Mouse (Mus musculus) ES-E14 (cell line): ENCODE data around the gene Serpina10. TPM values are rescaled to one million over a fixed set of nuclear protein-coding genes. Genes with fewer than 3 reads are reported as not detected.

Experiments
- DNase-seq: peaks from one replicate; pipeline ENCODE4 v3.0.0-alpha.2; 2013; ENCODE audit warnings: low read depth, low spot score
- H3K27ac ChIP-seq: 2 replicates; pipeline ENCODE4 v1.5.1; 2012; ENCODE audit warnings: low read depth, mild to moderate bottlenecking, low read length, moderate library complexity, mixed read lengths; ENCODE audit not compliant: poor library complexity, insufficient read depth, severe bottlenecking
- H3K36me3 ChIP-seq: 2 replicates; pipeline ENCODE4 v1.6.1; 2012; ENCODE audit warnings: mild to moderate bottlenecking, low read length, moderate library complexity, mixed read lengths; ENCODE audit not compliant: control insufficient read depth, poor library complexity, insufficient read depth, severe bottlenecking
- H3K4me1 ChIP-seq, 2 experiments: fragments of 150-350 bp in 1 of 2; sonication (generic) in 1 of 2; 2 replicates each; pipeline ENCODE4 v1.6.1; 2012; ENCODE audit warnings: low read length in 2 of 2, mild to moderate bottlenecking in 1 of 2, mixed read lengths in 1 of 2; ENCODE audit not compliant: control insufficient read depth in 2 of 2, insufficient read depth in 2 of 2, poor library complexity in 1 of 2
- H3K4me3 ChIP-seq, 2 experiments: fragments of 150-350 bp in 1 of 2; sonication (generic) in 1 of 2; 2 replicates each; pipeline ENCODE4 v1.5.1; 2012; ENCODE audit warnings: low read length in 2 of 2, low read depth in 1 of 2, mild to moderate bottlenecking in 1 of 2, mixed read lengths in 1 of 2; ENCODE audit not compliant: insufficient read depth in 1 of 2, poor library complexity in 1 of 2, severe bottlenecking in 1 of 2
- H3K9ac ChIP-seq: 2 replicates; pipeline ENCODE4 v1.6.1; 2012; ENCODE audit warnings: low read depth, mild to moderate bottlenecking, low read length, mixed read lengths; ENCODE audit not compliant: poor library complexity, insufficient read depth, severe bottlenecking
- H3K9me3 ChIP-seq: fragments of 150-350 bp; sonication (generic); 2 replicates; pipeline ENCODE4 v1.6.1; 2012; ENCODE audit warnings: low read depth, mild to moderate bottlenecking, low read length; ENCODE audit not compliant: control insufficient read depth, insufficient read depth
- CHD2 ChIP-seq: IDR thresholded peaks from 2 replicates; pipeline ENCODE4 v1.6.1; 2014; ENCODE audit warnings: mild to moderate bottlenecking, low read depth, low read length, inconsistent platforms
- HCFC1 ChIP-seq: IDR thresholded peaks from 2 replicates; pipeline ENCODE4 v1.6.1; 2012; ENCODE audit warnings: low read length, inconsistent platforms, borderline replicate concordance; ENCODE audit not compliant: insufficient read depth
- MAFK ChIP-seq: IDR thresholded peaks from 2 replicates; pipeline ENCODE4 v1.6.1; 2014; ENCODE audit warnings: mild to moderate bottlenecking, low read depth, low read length, inconsistent platforms; ENCODE audit not compliant: insufficient read depth
- ZC3H11A ChIP-seq: IDR thresholded peaks from 2 replicates; pipeline ENCODE4 v1.6.1; 2012; ENCODE audit warnings: low read depth, mild to moderate bottlenecking, inconsistent platforms, low read length, borderline replicate concordance
- ZNF384 ChIP-seq: IDR thresholded peaks from 2 replicates; pipeline ENCODE4 v1.6.1; 2012; ENCODE audit warnings: low read depth, low read length, inconsistent platforms
- in situ Hi-C, 2 experiments: fragments of 600-800 bp; cut with MboI; formaldehyde crosslinking; loops; one replicate each; pipeline ENCODE4 v1.15.1; 2025; ENCODE audit warnings: low sequenced_read_pairs in 2 of 2, inconsistent platforms in 1 of 2; ENCODE audit not compliant: unreplicated experiment in 2 of 2
- total RNA-seq: library from RNA; depleted of rRNA; stranded (reverse); fragments of 300-350 nt; gene quantifications from 2 replicates; pipeline ENCODE4 v1.2.3, GENCODE M21; 2012

The Serpina10 gene
- total RNA-seq, 1 experiment: not detected

- in situ Hi-C loops: no loop called here
- TF ChIP-seq ZC3H11A (no peak), ZNF384 (no peak), CHD2 (no peak), HCFC1 (no peak)
These were observed 27.9 kb upstream of the Serpina10 start for GRCm38 (mm10) chr12:103659171-103659570.

GRCm38 (mm10) chr12:103657991-103658390 lies 26.7 kb upstream of the Serpina10 start:
- H3K27ac ChIP-seq: no peak overlapping the region
- no peak overlapping the region for H3K4me3 ChIP-seq
- H3K9me3 ChIP-seq: no peaks in the 10 kb centered on the region
- H3K4me1 ChIP-seq: no peaks in the 10 kb centered on the region
- no peak for DNase-seq
- TF ChIP-seq ZC3H11A (no peak), ZNF384 (no peak), HCFC1 (no peak), CHD2 (no peak), MAFK (no peak)
- no peak overlapping the region for H3K9ac ChIP-seq
- H3K36me3 ChIP-seq: no peaks in the 10 kb centered on the region
- in situ Hi-C loops: no loop called here

More at GRCm38 (mm10) chr12:103659171-103659570, 27.9 kb upstream of the Serpina10 start:
- Histone ChIP-seq H3K4me3 (no peak overlapping the region), H3K4me1 (no peaks in the 10 kb centered on the region), H3K27ac (no peak overlapping the region), H3K9ac (no peak overlapping the region), H3K9me3 (no peaks in the 10 kb centered on the region), H3K36me3 (no peaks in the 10 kb centered on the region)
- DNase-seq: no peak

GRCm38 (mm10) chr12:103656848-103657626 lies 25.8 kb upstream of the Serpina10 start, which contains the start of gene Serpina6:
Gene Serpina6 (minus strand): TSS chr12:103657212.
- Histone ChIP-seq H3K9ac (no peak within 1 kb of the TSS), H3K4me1 (no peaks in the 10 kb centered on the region), H3K36me3 (no peaks in the 10 kb centered on the region), H3K9me3 (no peaks in the 10 kb centered on the region), H3K4me3 (no peak within 1 kb of the TSS), H3K27ac (no peak within 1 kb of the TSS)
- no peak for DNase-seq
- TF ChIP-seq CHD2 (no peak), MAFK (no peak), ZC3H11A (no peak)
- in situ Hi-C loops: no loop called here

DNA sequence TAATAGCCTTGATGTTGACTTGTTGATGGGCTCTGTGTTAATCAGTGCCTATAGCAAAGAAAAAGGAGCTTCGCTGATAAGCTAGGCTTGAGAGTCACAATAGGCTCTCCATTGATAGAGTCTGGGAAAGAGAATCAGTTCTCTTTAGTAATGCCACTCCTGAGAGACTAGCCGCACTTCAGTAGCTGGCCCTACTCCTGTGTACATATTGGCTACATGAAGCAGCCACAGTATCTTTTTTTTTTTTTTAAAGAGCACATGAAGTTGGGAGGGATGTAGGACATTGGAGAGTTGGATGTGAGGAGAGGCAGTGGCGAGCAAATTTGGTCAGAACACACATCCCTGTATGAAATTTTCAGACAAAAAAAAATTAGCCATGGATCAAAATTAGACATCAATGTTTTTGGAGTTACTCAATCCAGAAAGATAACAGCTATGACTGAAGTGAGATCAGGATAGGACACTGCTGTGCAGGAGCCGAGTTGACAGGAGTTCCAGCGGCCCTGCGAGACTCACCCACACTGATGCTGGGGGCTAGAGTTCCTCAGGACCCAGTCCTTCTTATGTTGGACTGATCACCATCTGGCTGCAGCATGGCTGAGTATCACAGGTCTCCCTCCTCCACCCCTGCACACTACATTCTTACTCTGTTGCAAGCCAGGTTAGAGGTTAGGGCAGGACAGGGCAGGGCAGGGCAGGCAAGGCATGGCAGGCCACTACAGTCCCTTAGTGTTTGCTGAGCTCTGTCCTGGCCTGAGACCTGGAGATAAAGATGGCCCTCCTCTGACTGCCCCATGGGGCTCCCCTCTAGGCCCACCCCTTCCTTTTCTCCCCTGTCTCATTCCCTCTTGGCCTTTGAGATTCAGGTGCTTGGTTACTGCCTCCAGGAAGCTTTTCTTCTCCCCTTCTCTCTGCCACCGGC lies 24.1 kb upstream of the Serpina10 start:
- no peaks in the 10 kb centered on the region for H3K9me3 ChIP-seq
- no peaks in the 10 kb centered on the region for H3K4me1 ChIP-seq
- no peak overlapping the region for H3K4me3 ChIP-seq
- no peaks in the 10 kb centered on the region for H3K36me3 ChIP-seq
- in situ Hi-C loops: no loop called here
- no peak overlapping the region for H3K9ac ChIP-seq
- TF ChIP-seq ZNF384 (no peak), ZC3H11A (no peak), CHD2 (no peak), MAFK (no peak), HCFC1 (no peak)
- no peak overlapping the region for H3K27ac ChIP-seq
- DNase-seq: no peak
